Mouse (Mus musculus) liver, embryonic 14.5 days (tissue): ENCODE results near the gene Uvrag.

ENCODE experiments used
- CTCF ChIP-seq: IDR thresholded peaks from 2 replicates; pipeline ENCODE4 v1.5.1; 2016; ENCODE audit warnings: antibody characterized with exemption, low read depth, control low read depth
- EP300 ChIP-seq: IDR thresholded peaks from 2 replicates; pipeline ENCODE4 v1.6.1; 2016; ENCODE audit warnings: antibody characterized with exemption, low read depth

DNA sequence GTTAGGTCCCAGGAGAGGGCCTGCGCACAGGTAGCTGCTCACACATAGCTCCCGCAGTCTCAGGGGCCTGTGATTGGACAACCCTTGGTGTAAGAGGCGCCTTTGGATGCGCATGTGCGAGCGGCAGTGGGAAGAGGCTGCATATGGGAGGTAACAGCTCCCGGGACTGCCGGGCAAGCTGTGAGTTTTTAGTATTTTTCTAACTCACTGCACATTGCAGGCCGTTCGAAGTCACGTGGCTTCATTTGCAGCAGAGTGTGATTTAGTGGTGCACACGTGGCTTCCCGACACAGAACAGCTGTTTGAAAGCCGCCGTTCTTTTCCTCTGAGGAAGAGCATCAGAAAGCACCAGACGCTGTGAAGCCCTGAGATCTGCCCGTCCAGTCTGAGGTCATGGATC, 125.5 kb downstream of the Uvrag start:
- no peak for TF ChIP-seq EP300
- TF ChIP-seq CTCF: no peak
